ENCODE assay signal across 8 mouse cellular contexts in genomic region chr5:118027698-118028190, GRCm38 (mm10). TPM values are rescaled to one million over a fixed set of nuclear protein-coding genes. Genes with fewer than 3 reads are reported as not detected.
A peak's percentile ranks its signal among the peaks of the same experiment; 100 is the strongest.
DNase-seq lines count a peak whose midpoint lies in the region; ATAC-seq and TF ChIP-seq lines count a peak whose summit lies in the region.

Gene Tesc (plus strand): TSS chr5:118027743.

- no peak within 1 kb of the TSS for H3K27ac ChIP-seq in lung, embryonic 14.5 days (ENCODE audit: low read depth)
- H3K27ac ChIP-seq in forebrain, postnatal 0 days (ENCODE audit: low read depth, low read length): no peak within 1 kb of the TSS
- no peak within 1 kb of the TSS for H3K27ac ChIP-seq in intestine, postnatal 0 days (ENCODE audit: low read depth, low read length)
- peak within 1 kb of the TSS; percentile 55; the same call in 1 of the 2 replicates for H3K27ac ChIP-seq in midbrain, embryonic 10.5 days (replicated peaks)

- no peak for TF ChIP-seq CTCF in lung, embryonic 14.5 days (IDR thresholded peaks at IDR 0.05; ENCODE audit: low read depth)
- no peak for TF ChIP-seq CTCF in forebrain, postnatal 0 days (IDR thresholded peaks at IDR 0.05; ENCODE audit: low read depth)
- no peak for TF ChIP-seq CTCF in intestine, postnatal 0 days (IDR thresholded peaks at IDR 0.05; ENCODE audit: low read depth)

- peaks cover 3% of the 10 kb centered on the region; the same call in 1 of the 2 replicates for H3K4me1 ChIP-seq in lung, embryonic 14.5 days (ENCODE audit: insufficient read depth)
- no peaks in the 10 kb centered on the region; the same call in 1 of the 2 replicates for H3K4me1 ChIP-seq in forebrain, postnatal 0 days (ENCODE audit: insufficient read depth)
- H3K4me1 ChIP-seq in intestine, postnatal 0 days (replicated peaks; ENCODE audit: control insufficient read depth, insufficient read depth, low read length): no peaks in the 10 kb centered on the region
- H3K4me1 ChIP-seq in midbrain, embryonic 10.5 days: peaks cover 49% of the 10 kb centered on the region

- DNase-seq in lung, embryonic 14.5 days: no peak
- DNase-seq in lung, postnatal 14 days: no peak
- DNase-seq in adrenal gland, postnatal 4 days (ENCODE audit: low spot score in 2 of 2): no peak
- no peak for DNase-seq in forebrain, postnatal 0 days
- DNase-seq in midbrain, embryonic 10.5 days (ENCODE audit: low spot score): peak; percentile 37
- DNase-seq in thymus, postnatal 36 days: peak; percentile 18 to 39
- no peak for DNase-seq in gastrocnemius, adult 18-20 months (ENCODE audit: low spot score)

- peak within 1 kb of the TSS; percentile 49 for H3K9ac ChIP-seq in lung, embryonic 14.5 days
- H3K9ac ChIP-seq in forebrain, postnatal 0 days: peak within 1 kb of the TSS; percentile 46
- H3K9ac ChIP-seq in intestine, postnatal 0 days (ENCODE audit: low read depth, low read length): no peak within 1 kb of the TSS; the same call in 1 of the 2 replicates

- peak within 1 kb of the TSS; percentile 61 for H3K4me3 ChIP-seq in lung, embryonic 14.5 days (ENCODE audit: low read depth, low read length)
- H3K4me3 ChIP-seq in forebrain, postnatal 0 days (ENCODE audit: low read depth, low read length): peak within 1 kb of the TSS; percentile 63
- H3K4me3 ChIP-seq in intestine, postnatal 0 days (ENCODE audit: low read depth, low read length): peak within 1 kb of the TSS; percentile 59
- H3K4me3 ChIP-seq in midbrain, embryonic 10.5 days: peak within 1 kb of the TSS; percentile 71

- peaks cover 51% of the 10 kb centered on the region for H3K27me3 ChIP-seq in lung, embryonic 14.5 days (ENCODE audit: insufficient read depth, low read length)
- peaks cover 35% of the 10 kb centered on the region for H3K27me3 ChIP-seq in forebrain, postnatal 0 days (ENCODE audit: insufficient read depth, low read length)
- H3K27me3 ChIP-seq in intestine, postnatal 0 days (replicated peaks; ENCODE audit: control insufficient read depth, insufficient read depth, low read length): peaks cover 46% of the 10 kb centered on the region
- peaks cover 70% of the 10 kb centered on the region for H3K27me3 ChIP-seq in midbrain, embryonic 10.5 days (ENCODE audit: low read depth, poor library complexity, severe bottlenecking)

- 1% methylated on average over 61 of the region's 63 CpGs for WGBS in lung, embryonic 14.5 days
- WGBS in forebrain, postnatal 0 days: under 1% methylated on average over 46 of the region's 63 CpGs
- under 1% methylated on average over 53 of the region's 63 CpGs for WGBS in intestine, postnatal 0 days
- 0% methylated on average over 49 of the region's 63 CpGs for WGBS in midbrain, embryonic 10.5 days

- ATAC-seq in lung, embryonic 14.5 days (ENCODE audit: insufficient read depth): no peak
- peak; percentile 29; the same call in 1 of the 2 replicates for ATAC-seq in forebrain, postnatal 0 days
- no peak for ATAC-seq in intestine, postnatal 0 days

- no peaks in the 10 kb centered on the region for H3K36me3 ChIP-seq in lung, embryonic 14.5 days (ENCODE audit: insufficient read depth)
- no peaks in the 10 kb centered on the region for H3K36me3 ChIP-seq in forebrain, postnatal 0 days (ENCODE audit: insufficient read depth)
- H3K36me3 ChIP-seq in intestine, postnatal 0 days (ENCODE audit: control insufficient read depth, insufficient read depth): no peaks in the 10 kb centered on the region
- H3K36me3 ChIP-seq in midbrain, embryonic 10.5 days: no peaks in the 10 kb centered on the region

- H3K9me3 ChIP-seq in lung, embryonic 14.5 days (ENCODE audit: low read depth, low read length): no peaks in the 10 kb centered on the region
- no peaks in the 10 kb centered on the region for H3K9me3 ChIP-seq in forebrain, postnatal 0 days (ENCODE audit: low read length)
- H3K9me3 ChIP-seq in intestine, postnatal 0 days (ENCODE audit: control insufficient read depth): no peaks in the 10 kb centered on the region
- no peaks in the 10 kb centered on the region for H3K9me3 ChIP-seq in midbrain, embryonic 10.5 days (replicated peaks)

- H3K4me2 ChIP-seq in lung, embryonic 14.5 days: peak within 1 kb of the TSS; percentile 99
- H3K4me2 ChIP-seq in forebrain, postnatal 0 days (ENCODE audit: low read depth): peak within 1 kb of the TSS; percentile 100
- H3K4me2 ChIP-seq in intestine, postnatal 0 days (replicated peaks; ENCODE audit: low read depth): peak within 1 kb of the TSS; percentile 89

RNA-seq across cellular contexts. Expression of gene Tesc, which starts in this region (rescaled TPM):
- 5.3 and 5.6 TPM in 2 replicates for polyA plus RNA-seq in lung, embryonic 14.5 days (2014; fragmentation: Nextera tagmentation; extraction: Ambion mirVana)
- 10 to 100 TPM; 53.7 to 60.8 TPM for total RNA-seq in adrenal gland, postnatal 4 days (2021)
- 8.5 and 13.0 TPM in 2 replicates for total RNA-seq in forebrain, postnatal 0 days (2014; rRNA removed)
- polyA plus RNA-seq in forebrain, postnatal 0 days (2015; fragmentation: Nextera tagmentation; extraction: Ambion mirVana): 12.2 and 19.9 TPM in 2 replicates
- polyA plus RNA-seq in intestine, postnatal 0 days (2015; fragmentation: Nextera tagmentation; extraction: Ambion mirVana): 2.8 and 3.3 TPM in 2 replicates
- polyA plus RNA-seq in midbrain, embryonic 10.5 days (2016; fragmentation: Nextera tagmentation; extraction: Ambion mirVana): 0.82 and 0.90 TPM in 2 replicates
- total RNA-seq in gastrocnemius, adult 18-20 months (2021): under 1 TPM; 0.37 to 0.81 TPM

Comparison
In these comparisons a context has a peak if more than half of its experiments do, and no peak if none do; other contexts are left out.
1. Peak in DNase-seq, H3K4me3 ChIP-seq and H3K27ac ChIP-seq in midbrain, embryonic 10.5 days; RNA of the gene not detected or under 1 TPM.
2. DNase-seq: peak in thymus, postnatal 36 days (2 of 2); none in lung, embryonic 14.5 days (single experiment), lung, postnatal 14 days (single experiment), adrenal gland, postnatal 4 days (0 of 2), forebrain, postnatal 0 days (single experiment) and gastrocnemius, adult 18-20 months (single experiment).
3. Peak in every context shown above with its lines, with median percentiles within 50 percentile points of each other: H3K4me2 ChIP-seq and H3K4me3 ChIP-seq.